In the genomic region with DNA sequence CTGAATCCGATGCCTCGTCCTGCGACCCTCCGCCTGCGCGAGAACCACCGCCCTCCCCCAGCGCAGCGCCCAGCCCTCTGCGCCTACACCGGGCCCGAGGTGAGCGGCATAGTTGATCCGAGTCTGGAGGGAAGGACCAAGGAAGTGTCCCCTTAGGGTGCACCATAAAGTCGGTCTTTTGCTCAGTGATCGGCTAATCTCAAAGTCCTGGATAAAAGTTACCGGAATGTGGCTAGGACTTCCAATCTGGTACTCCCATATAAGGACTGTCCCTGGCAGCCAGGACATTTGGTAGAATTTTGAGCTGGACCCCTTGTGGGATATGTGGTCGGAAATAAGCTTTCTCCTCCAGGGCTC, we compare ENCODE assay signal across 9 mouse cellular contexts. TPM values are rescaled to one million over a fixed set of nuclear protein-coding genes. Genes with fewer than 3 reads are reported as not detected.
DNase-seq lines count a peak whose midpoint lies in the region; ATAC-seq and TF ChIP-seq lines count a peak whose summit lies in the region.
"Had no signal": no experiment of that assay in that cellular context is flagged by ENCODE, and none has a peak within 500 bp of the region (broad histone marks: within the 10 kb centered on the region; RNA-seq: fewer than 3 reads in every experiment).

No protein-coding gene starts in this region.

- peak overlapping the region; percentile 80 for H3K4me2 ChIP-seq in lung, postnatal 0 days (replicated peaks; ENCODE audit: low read depth, low read length)
- peak overlapping the region; percentile 94 for H3K4me2 ChIP-seq in intestine, embryonic 15.5 days (replicated peaks)
- H3K4me2 ChIP-seq in stomach, embryonic 14.5 days (replicated peaks; ENCODE audit: low read depth, low read length) = peak overlapping the region; percentile 87

- H3K27me3 ChIP-seq in lung, postnatal 0 days (replicated peaks; ENCODE audit: insufficient read depth, low read length) = peaks cover 44% of the 10 kb centered on the region
- H3K27me3 ChIP-seq in intestine, embryonic 15.5 days (replicated peaks) = peaks cover 87% of the 10 kb centered on the region
- peaks cover 35% of the 10 kb centered on the region for H3K27me3 ChIP-seq in stomach, embryonic 14.5 days (ENCODE audit: control insufficient read depth, insufficient read depth, low read length)

- H3K9me3 ChIP-seq in lung, postnatal 0 days (ENCODE audit: low read length) = no peaks in the 10 kb centered on the region
- H3K9me3 ChIP-seq in intestine, embryonic 15.5 days = no peaks in the 10 kb centered on the region
- H3K9me3 ChIP-seq in stomach, embryonic 14.5 days (ENCODE audit: control insufficient read depth, low read depth, low read length) = no peaks in the 10 kb centered on the region

- peak overlapping the region; percentile 70 for H3K4me3 ChIP-seq in gastrocnemius, adult 2 months
- peak overlapping the region; percentile 63 for H3K4me3 ChIP-seq in lung, postnatal 0 days (ENCODE audit: low read depth, low read length)
- H3K4me3 ChIP-seq in intestine, embryonic 15.5 days (replicated peaks) = peak overlapping the region; percentile 59
- H3K4me3 ChIP-seq in stomach, embryonic 14.5 days (ENCODE audit: low read depth, low read length) = peak overlapping the region; percentile 59

- TF ChIP-seq EP300 in lung, postnatal 0 days (IDR thresholded peaks at IDR 0.05) = no peak

- peak overlapping the region; percentile 77 for H3K27ac ChIP-seq in gastrocnemius, adult 2 months
- H3K27ac ChIP-seq in lung, postnatal 0 days (ENCODE audit: low read length) = peak overlapping the region; percentile 97
- H3K27ac ChIP-seq in intestine, embryonic 15.5 days = no peak overlapping the region
- no peak overlapping the region; the same call in 1 of the 2 replicates for H3K27ac ChIP-seq in stomach, embryonic 14.5 days (ENCODE audit: low read length)

- DNase-seq in gastrocnemius, adult 2 months = no peak
- DNase-seq in gastrocnemius, adult 18-20 months (ENCODE audit: low spot score) = no peak
- DNase-seq in lung, postnatal 0 days (ENCODE audit: low spot score) = no peak
- DNase-seq in lung, postnatal 4 days = no peak
- no peak for DNase-seq in ovary, adult 18-20 months (ENCODE audit: low spot score)
- DNase-seq: kidney, adult 8-10 months had no signal

- 4% methylated on average over 17 of the region's 18 CpGs for WGBS in lung, postnatal 0 days
- 14% methylated on average over 18 of the region's 18 CpGs for WGBS in intestine, embryonic 15.5 days
- 15% methylated on average over 18 of the region's 18 CpGs for WGBS in stomach, embryonic 14.5 days

- peak overlapping the region; percentile 84 for H3K9ac ChIP-seq in lung, postnatal 0 days (replicated peaks; ENCODE audit: low read depth)
- H3K9ac ChIP-seq in intestine, embryonic 15.5 days = peak overlapping the region; percentile 46
- H3K9ac ChIP-seq in stomach, embryonic 14.5 days (replicated peaks; ENCODE audit: low read depth, low read length) = peak overlapping the region; percentile 54

- no peak for TF ChIP-seq CTCF in gastrocnemius, adult 2 months (IDR thresholded peaks at IDR 0.05)
- TF ChIP-seq CTCF in lung, postnatal 0 days (IDR thresholded peaks at IDR 0.05) = no peak

- peaks cover 7% of the 10 kb centered on the region; the same call in 1 of the 2 replicates for H3K4me1 ChIP-seq in lung, postnatal 0 days (ENCODE audit: insufficient read depth, low read depth, low read length)
- peaks cover 28% of the 10 kb centered on the region for H3K4me1 ChIP-seq in intestine, embryonic 15.5 days (replicated peaks)
- peaks cover 14% of the 10 kb centered on the region; the same call in 1 of the 2 replicates for H3K4me1 ChIP-seq in stomach, embryonic 14.5 days (ENCODE audit: control insufficient read depth, insufficient read depth, low read length)

- H3K36me3 ChIP-seq in lung, postnatal 0 days (ENCODE audit: insufficient read depth, low read length) = peaks cover 32% of the 10 kb centered on the region
- H3K36me3 ChIP-seq in intestine, embryonic 15.5 days = no peaks in the 10 kb centered on the region
- peaks cover 7% of the 10 kb centered on the region; the same call in 1 of the 2 replicates for H3K36me3 ChIP-seq in stomach, embryonic 14.5 days (ENCODE audit: control insufficient read depth, insufficient read depth, low read length)

- intact Hi-C loops in gastrocnemius, adult 2 months (cut with DNase I) = no loop called here

- no peak for ATAC-seq in lung, postnatal 0 days
- ATAC-seq in intestine, embryonic 15.5 days = no peak
- no peak for ATAC-seq in stomach, embryonic 14.5 days (ENCODE audit: insufficient number of reproducible peaks, insufficient read depth, low FRiP score, low read depth)
- no peak for ATAC-seq in megakaryocyte-erythroid progenitor cell, adult 5-6 weeks (replicated peaks; ENCODE audit: low FRiP score, low TSS enrichment, poor library complexity, severe bottlenecking)

RNA-seq across cellular contexts. Expression of a gene that starts 4.9 kb away (rescaled TPM):
- total RNA-seq in gastrocnemius, adult 2 months (2021) = 1 to 10 TPM; 1.7 to 3.6 TPM
- 1 to 10 TPM; 1.3 to 1.7 TPM for total RNA-seq in gastrocnemius, adult 18-20 months (2021)
- 43.6 and 49.6 TPM in 2 replicates for polyA plus RNA-seq in lung, postnatal 0 days (2015; fragmentation: Nextera tagmentation; extraction: Ambion mirVana)
- polyA plus RNA-seq in intestine, embryonic 15.5 days (2015; fragmentation: Nextera tagmentation; extraction: Ambion mirVana) = 4.9 and 5.6 TPM in 2 replicates
- polyA plus RNA-seq in stomach, embryonic 14.5 days (2014; fragmentation: Nextera tagmentation; extraction: Ambion mirVana) = 5.8 and 6.8 TPM in 2 replicates
- total RNA-seq in megakaryocyte-erythroid progenitor cell, adult 5-6 weeks (2014; fragmentation: Nextera tagmentation) = not detected in 2 replicates
- total RNA-seq in megakaryocyte-erythroid progenitor cell, adult 5-6 weeks (2017) = 0.19 TPM in 1 of 2 replicates, not detected in the other

RNA-seq across cellular contexts. Expression of a gene that starts 12.9 kb away (rescaled TPM):
- total RNA-seq in gastrocnemius, adult 2 months (2021) = not detected
- total RNA-seq in gastrocnemius, adult 18-20 months (2021) = not detected
- not detected in 2 replicates for polyA plus RNA-seq in lung, postnatal 0 days (2015; fragmentation: Nextera tagmentation; extraction: Ambion mirVana)
- not detected in 2 replicates for polyA plus RNA-seq in intestine, embryonic 15.5 days (2015; fragmentation: Nextera tagmentation; extraction: Ambion mirVana)
- not detected in 2 replicates for polyA plus RNA-seq in stomach, embryonic 14.5 days (2014; fragmentation: Nextera tagmentation; extraction: Ambion mirVana)
- total RNA-seq in megakaryocyte-erythroid progenitor cell, adult 5-6 weeks (2014; fragmentation: Nextera tagmentation) = not detected in 2 replicates
- total RNA-seq in megakaryocyte-erythroid progenitor cell, adult 5-6 weeks (2017) = not detected in 2 replicates

RNA-seq across cellular contexts. Expression of a gene that starts 49.0 kb away (rescaled TPM):
- 1 to 10 TPM in 1 of 2 experiments, under 1 TPM in 1; 0.87 to 1.8 TPM for total RNA-seq in gastrocnemius, adult 2 months (2021)
- 1 to 10 TPM; 1.3 to 1.4 TPM for total RNA-seq in gastrocnemius, adult 18-20 months (2021)
- polyA plus RNA-seq in lung, postnatal 0 days (2015; fragmentation: Nextera tagmentation; extraction: Ambion mirVana) = 46.2 and 48.5 TPM in 2 replicates
- polyA plus RNA-seq in intestine, embryonic 15.5 days (2015; fragmentation: Nextera tagmentation; extraction: Ambion mirVana) = 0.16 TPM in 1 of 2 replicates, not detected in the other
- polyA plus RNA-seq in stomach, embryonic 14.5 days (2014; fragmentation: Nextera tagmentation; extraction: Ambion mirVana) = not detected in 2 replicates
- total RNA-seq in megakaryocyte-erythroid progenitor cell, adult 5-6 weeks (2014; fragmentation: Nextera tagmentation) = not detected in 2 replicates
- 0.57 TPM in 1 of 2 replicates, not detected in the other for total RNA-seq in megakaryocyte-erythroid progenitor cell, adult 5-6 weeks (2017)

Comparison
In these comparisons a context has a peak if more than half of its experiments do, and no peak if none do; other contexts are left out.
1. H3K27ac ChIP-seq: peak in gastrocnemius, adult 2 months (single experiment) and lung, postnatal 0 days (single experiment); none in intestine, embryonic 15.5 days (single experiment) and stomach, embryonic 14.5 days (single experiment).
2. Peak in every context shown above with its lines, with median percentiles within 50 percentile points of each other: H3K4me3 ChIP-seq, H3K4me2 ChIP-seq and H3K9ac ChIP-seq.